Mouse (Mus musculus): ENCODE results near the gene Tmem37. TPM values are rescaled to one million over a fixed set of nuclear protein-coding genes. Genes with fewer than 3 reads are reported as not detected.

Gene Tmem37
- polyA plus RNA-seq, 1 experiment = 83.0 TPM

GRCm38 (mm10) chr1:120044584-120044983 is 29.3 kb downstream of the Tmem37 start:
- H3K4me3 ChIP-seq (ENCODE audit: insufficient read depth, low read length) = no peak overlapping the region
- H3K27ac ChIP-seq (ENCODE audit: insufficient read depth, low read depth, low read length) = no peak overlapping the region
- TF ChIP-seq POLR2A (IDR thresholded peaks at IDR 0.05; ENCODE audit: borderline replicate concordance, low read depth, low read length) = no peak
- no peak for TF ChIP-seq CTCF (IDR thresholded peaks at IDR 0.05; ENCODE audit: low read depth, low read length)
- H3K4me1 ChIP-seq (ENCODE audit: control insufficient read depth, insufficient read depth, low read length) = peaks cover 14% of the 10 kb centered on the region

- H3K27ac ChIP-seq (ENCODE audit: insufficient read depth, low read depth, low read length) = no peak overlapping the region
- TF ChIP-seq CTCF (IDR thresholded peaks at IDR 0.05; ENCODE audit: low read depth, low read length) (no peak), POLR2A (IDR thresholded peaks at IDR 0.05; ENCODE audit: borderline replicate concordance, low read depth, low read length) (no peak)
- no peak overlapping the region for H3K4me3 ChIP-seq (ENCODE audit: insufficient read depth, low read length)
- peaks cover 33% of the 10 kb centered on the region for H3K4me1 ChIP-seq (ENCODE audit: control insufficient read depth, insufficient read depth, low read length)
Observed at GRCm38 (mm10) chr1:120042421-120042820, 31.5 kb downstream of the Tmem37 start.

GRCm38 (mm10) chr1:120038594-120038993 is 35.3 kb downstream of the Tmem37 start:
- H3K4me3 ChIP-seq (ENCODE audit: insufficient read depth, low read length) = no peak overlapping the region
- H3K4me1 ChIP-seq (ENCODE audit: control insufficient read depth, insufficient read depth, low read length) = peaks cover 30% of the 10 kb centered on the region
- TF ChIP-seq CTCF (IDR thresholded peaks at IDR 0.05; ENCODE audit: low read depth, low read length) (no peak), POLR2A (IDR thresholded peaks at IDR 0.05; ENCODE audit: borderline replicate concordance, low read depth, low read length) (no peak)
- peak overlapping the region; percentile 44 for H3K27ac ChIP-seq (ENCODE audit: insufficient read depth, low read depth, low read length)

- Histone ChIP-seq H3K4me1 (ENCODE audit: control insufficient read depth, insufficient read depth, low read length) (peaks cover 39% of the 10 kb centered on the region), H3K27ac (ENCODE audit: insufficient read depth, low read depth, low read length) (no peak overlapping the region), H3K4me3 (ENCODE audit: insufficient read depth, low read length) (no peak overlapping the region)
- TF ChIP-seq POLR2A (IDR thresholded peaks at IDR 0.05; ENCODE audit: borderline replicate concordance, low read depth, low read length) (no peak), CTCF (IDR thresholded peaks at IDR 0.05; ENCODE audit: low read depth, low read length) (no peak)
Observed at GRCm38 (mm10) chr1:120037021-120037683, 36.7 kb downstream of the Tmem37 start.

- no peak overlapping the region for H3K27ac ChIP-seq (ENCODE audit: insufficient read depth, low read depth, low read length)
- no peak overlapping the region for H3K4me3 ChIP-seq (ENCODE audit: insufficient read depth, low read length)
- peaks cover 39% of the 10 kb centered on the region for H3K4me1 ChIP-seq (ENCODE audit: control insufficient read depth, insufficient read depth, low read length)
- TF ChIP-seq POLR2A (IDR thresholded peaks at IDR 0.05; ENCODE audit: borderline replicate concordance, low read depth, low read length) = no peak
- TF ChIP-seq CTCF (IDR thresholded peaks at IDR 0.05; ENCODE audit: low read depth, low read length) = no peak
Observed at GRCm38 (mm10) chr1:120035456-120036034, 38.3 kb downstream of the Tmem37 start.

- peaks cover 36% of the 10 kb centered on the region for H3K4me1 ChIP-seq (ENCODE audit: control insufficient read depth, insufficient read depth, low read length)
- H3K27ac ChIP-seq (ENCODE audit: insufficient read depth, low read depth, low read length) = no peak overlapping the region
- H3K4me3 ChIP-seq (ENCODE audit: insufficient read depth, low read length) = no peak overlapping the region
- TF ChIP-seq POLR2A (IDR thresholded peaks at IDR 0.05; ENCODE audit: borderline replicate concordance, low read depth, low read length) (no peak), CTCF (IDR thresholded peaks at IDR 0.05; ENCODE audit: low read depth, low read length) (no peak)
Observed at GRCm38 (mm10) chr1:120034793-120035192, 39.1 kb downstream of the Tmem37 start.

- Histone ChIP-seq H3K4me3 (ENCODE audit: insufficient read depth, low read length) (no peak overlapping the region), H3K4me1 (ENCODE audit: control insufficient read depth, insufficient read depth, low read length) (peaks cover 23% of the 10 kb centered on the region), H3K27ac (ENCODE audit: insufficient read depth, low read depth, low read length) (no peak overlapping the region)
- TF ChIP-seq CTCF (IDR thresholded peaks at IDR 0.05; ENCODE audit: low read depth, low read length) (no peak), POLR2A (IDR thresholded peaks at IDR 0.05; ENCODE audit: borderline replicate concordance, low read depth, low read length) (no peak)
Observed at GRCm38 (mm10) chr1:120033469-120033854, 40.4 kb downstream of the Tmem37 start.

GRCm38 (mm10) chr1:120032804-120033468 is 40.9 kb downstream of the Tmem37 start:
- Histone ChIP-seq H3K4me1 (ENCODE audit: control insufficient read depth, insufficient read depth, low read length) (peaks cover 18% of the 10 kb centered on the region), H3K4me3 (ENCODE audit: insufficient read depth, low read length) (no peak overlapping the region), H3K27ac (ENCODE audit: insufficient read depth, low read depth, low read length) (no peak overlapping the region)
- no peak for TF ChIP-seq POLR2A (IDR thresholded peaks at IDR 0.05; ENCODE audit: borderline replicate concordance, low read depth, low read length)
- TF ChIP-seq CTCF (IDR thresholded peaks at IDR 0.05; ENCODE audit: low read depth, low read length) = peak; percentile 92

- TF ChIP-seq CTCF (IDR thresholded peaks at IDR 0.05; ENCODE audit: low read depth, low read length) (no peak), POLR2A (IDR thresholded peaks at IDR 0.05; ENCODE audit: borderline replicate concordance, low read depth, low read length) (no peak)
- Histone ChIP-seq H3K4me3 (ENCODE audit: insufficient read depth, low read length) (no peak overlapping the region), H3K4me1 (ENCODE audit: control insufficient read depth, insufficient read depth, low read length) (peaks cover 13% of the 10 kb centered on the region; the same call in 1 of the 2 replicates), H3K27ac (ENCODE audit: insufficient read depth, low read depth, low read length) (no peak overlapping the region)
Observed at GRCm38 (mm10) chr1:120030474-120030873, 43.4 kb downstream of the Tmem37 start.

- H3K4me3 ChIP-seq (ENCODE audit: insufficient read depth, low read length) = no peak overlapping the region
- H3K4me1 ChIP-seq (ENCODE audit: control insufficient read depth, insufficient read depth, low read length) = 0 out of 2 replicates have a peak, but pooled peaks cover 2% of the 10 kb centered on the region
- no peak overlapping the region for H3K27ac ChIP-seq (ENCODE audit: insufficient read depth, low read depth, low read length)
- TF ChIP-seq POLR2A (IDR thresholded peaks at IDR 0.05; ENCODE audit: borderline replicate concordance, low read depth, low read length) (no peak), CTCF (IDR thresholded peaks at IDR 0.05; ENCODE audit: low read depth, low read length) (no peak)
Observed at GRCm38 (mm10) chr1:120027693-120028092, 46.2 kb downstream of the Tmem37 start.

Measured in bone marrow macrophage, adult 2 months (primary cell).